Mouse (Mus musculus) heart, postnatal 0 days (tissue): ENCODE data around the gene Zfp426.

ENCODE experiments used
- CTCF ChIP-seq: IDR thresholded peaks from 2 replicates; pipeline ENCODE4 v1.5.1; 2016; ENCODE audit warnings: antibody characterized with exemption, control low read depth, low read depth
- EP300 ChIP-seq: IDR thresholded peaks from 2 replicates; pipeline ENCODE4 v1.6.1; 2016; ENCODE audit warnings: antibody characterized with exemption, low read depth

DNA sequence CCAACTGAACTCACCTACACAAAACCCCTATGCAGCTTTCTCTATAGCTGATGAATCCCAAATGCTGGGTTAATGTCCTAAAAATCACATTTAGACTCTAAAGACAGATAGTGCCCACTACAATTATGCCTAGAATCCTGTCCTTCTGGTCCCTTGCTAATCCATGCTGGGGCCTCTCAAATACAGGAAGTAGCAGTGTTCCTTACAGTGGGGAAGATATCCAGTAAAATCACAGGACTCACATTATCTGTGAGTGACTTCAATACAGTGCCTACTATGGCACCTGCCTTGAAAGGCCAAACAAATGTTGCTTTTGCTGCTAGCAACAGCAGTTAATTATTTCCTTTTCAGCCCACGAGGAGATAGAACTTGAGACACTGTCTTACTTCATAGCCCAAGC lies 17.8 kb upstream of the Zfp426 start:
- TF ChIP-seq CTCF (no peak), EP300 (no peak)
